Mouse (Mus musculus): Measurements from ENCODE around the gene Arf4. TPM values are rescaled to one million over a fixed set of nuclear protein-coding genes. Genes with fewer than 3 reads are reported as not detected.

Arf4 gene
- polyA plus RNA-seq, 1 experiment from 2014 or later: 553 TPM

DNA sequence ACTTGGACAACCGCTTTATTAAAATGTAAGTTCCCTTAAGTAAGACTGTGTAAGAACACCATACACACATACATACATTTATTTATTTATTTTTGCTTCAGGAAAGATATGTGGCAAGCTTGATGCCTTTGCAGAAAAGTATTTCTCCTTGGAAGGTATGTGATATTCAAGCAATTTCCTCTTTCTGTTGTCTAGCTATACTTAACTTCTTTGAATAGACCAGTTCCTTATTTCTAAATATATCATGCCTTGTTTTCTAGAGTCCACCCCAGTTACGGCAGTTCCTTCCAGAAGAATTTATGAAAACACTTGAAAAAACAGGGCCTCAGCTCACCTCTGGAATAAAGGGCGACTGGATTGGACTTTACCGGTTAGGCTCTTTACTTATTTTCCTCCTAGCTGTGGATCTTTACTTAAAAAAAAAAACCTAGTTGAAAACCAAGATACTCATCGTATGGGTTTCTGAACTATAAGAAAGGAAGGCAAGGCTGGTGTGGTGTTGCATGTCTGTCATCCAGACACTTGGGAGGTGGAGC, 11.2 kb upstream of the Arf4 start:
- Histone ChIP-seq H3K4me1 (ENCODE audit: control insufficient read depth, insufficient read depth, low read length) (no peaks in the 10 kb centered on the region), H3K4me2 (ENCODE audit: low read depth, low read length) (no peak overlapping the region), H3K9me3 (ENCODE audit: control insufficient read depth, low read length) (no peaks in the 10 kb centered on the region), H3K27ac (ENCODE audit: low read depth, low read length) (no peak overlapping the region), H3K36me3 (ENCODE audit: control insufficient read depth, insufficient read depth, low read length) (peaks cover 61% of the 10 kb centered on the region), H3K4me3 (ENCODE audit: low read depth, low read length) (no peak overlapping the region), H3K9ac (replicated peaks; ENCODE audit: low read depth, low read length) (no peak overlapping the region), H3K27me3 (ENCODE audit: control insufficient read depth, insufficient read depth, low read length) (no peaks in the 10 kb centered on the region)
- no peak for ATAC-seq (ENCODE audit: low read depth)
- WGBS: 92% methylated on average over 5 of the region's 5 CpGs

DNA sequence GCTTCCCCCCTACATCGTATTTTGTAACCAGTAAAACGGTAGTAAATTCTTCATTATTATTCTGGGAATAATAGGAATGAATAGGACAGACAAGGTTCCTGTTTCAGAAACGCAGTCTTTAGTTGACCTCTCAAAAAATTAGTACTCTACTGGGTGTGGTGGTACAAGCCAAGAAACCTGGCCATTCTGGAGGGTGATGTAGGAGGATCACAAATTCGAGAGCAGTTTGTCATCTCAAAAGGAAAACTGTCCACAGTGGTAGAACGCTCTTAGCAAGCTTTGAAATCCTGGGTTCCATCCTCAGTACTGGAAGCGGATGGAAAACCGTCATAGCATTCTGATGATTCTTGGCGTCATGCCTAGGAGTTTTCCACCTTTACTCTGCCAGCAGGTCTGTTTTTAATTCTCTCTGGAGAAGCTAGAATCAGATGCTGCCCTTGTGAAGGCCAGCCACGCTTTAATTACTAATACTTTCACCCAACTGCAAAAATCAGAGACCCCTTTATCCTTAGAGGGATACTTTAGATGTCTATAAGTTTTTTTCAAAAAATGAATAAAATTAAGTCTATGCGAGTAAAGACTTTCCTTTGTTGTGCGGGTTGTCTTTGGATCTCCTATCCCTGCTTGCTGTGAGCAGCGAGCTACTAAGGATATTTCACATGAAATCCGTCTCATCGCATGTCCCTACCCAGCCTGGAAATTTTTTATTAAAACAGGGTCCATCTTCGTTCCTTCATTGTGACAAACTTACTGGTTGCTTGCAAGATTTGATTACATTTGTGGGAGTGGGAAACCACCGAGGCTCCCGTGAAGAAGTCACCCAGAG, 636 bp upstream of the Arf4 start:
- peak; percentile 18; the same call in 1 of the 2 replicates for ATAC-seq (ENCODE audit: low read depth)
- Histone ChIP-seq H3K9me3 (ENCODE audit: control insufficient read depth, low read length) (no peaks in the 10 kb centered on the region), H3K27me3 (ENCODE audit: control insufficient read depth, insufficient read depth, low read length) (no peaks in the 10 kb centered on the region), H3K27ac (ENCODE audit: low read depth, low read length) (peak overlapping the region; percentile 91), H3K9ac (replicated peaks; ENCODE audit: low read depth, low read length) (peak overlapping the region; percentile 73), H3K4me1 (ENCODE audit: control insufficient read depth, insufficient read depth, low read length) (peaks cover 27% of the 10 kb centered on the region), H3K36me3 (ENCODE audit: control insufficient read depth, insufficient read depth, low read length) (peaks cover 3% of the 10 kb centered on the region; the same call in 1 of the 2 replicates), H3K4me3 (ENCODE audit: low read depth, low read length) (peak overlapping the region; percentile 83), H3K4me2 (ENCODE audit: low read depth, low read length) (peak overlapping the region; percentile 65)
- WGBS: 27% methylated on average over 17 of the region's 17 CpGs

DNA sequence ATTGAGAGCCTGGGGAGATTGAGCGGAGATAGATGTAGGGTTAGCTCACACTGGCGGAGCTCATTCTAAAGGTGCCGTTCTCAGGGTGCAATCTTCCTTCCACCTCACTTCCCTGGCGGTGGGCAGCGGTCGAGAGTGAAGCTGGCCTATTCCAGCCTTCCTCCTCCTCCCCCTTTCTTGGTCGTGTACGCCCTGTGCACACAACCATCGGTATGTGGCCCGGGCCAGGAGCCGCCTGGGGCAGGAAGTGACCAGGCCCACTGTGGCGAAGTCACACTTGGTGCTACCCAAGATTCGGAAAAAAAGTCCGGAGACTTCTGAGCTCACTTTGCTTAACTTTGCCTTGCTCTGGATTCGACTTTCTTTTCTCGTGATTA, 822 bp downstream of the Arf4 start:
- no peaks in the 10 kb centered on the region for H3K27me3 ChIP-seq (ENCODE audit: control insufficient read depth, insufficient read depth, low read length)
- peak overlapping the region; percentile 73 for H3K9ac ChIP-seq (replicated peaks; ENCODE audit: low read depth, low read length)
- peaks cover 29% of the 10 kb centered on the region for H3K4me1 ChIP-seq (ENCODE audit: control insufficient read depth, insufficient read depth, low read length)
- peak; percentile 22; the same call in 1 of the 2 replicates for ATAC-seq (ENCODE audit: low read depth)
- H3K4me3 ChIP-seq (ENCODE audit: low read depth, low read length): peak overlapping the region; percentile 83
- H3K4me2 ChIP-seq (ENCODE audit: low read depth, low read length): peak overlapping the region; percentile 90
- H3K27ac ChIP-seq (ENCODE audit: low read depth, low read length): peak overlapping the region; percentile 91
- no peaks in the 10 kb centered on the region for H3K36me3 ChIP-seq (ENCODE audit: control insufficient read depth, insufficient read depth, low read length)
- H3K9me3 ChIP-seq (ENCODE audit: control insufficient read depth, low read length): no peaks in the 10 kb centered on the region
- under 1% methylated on average over 16 of the region's 16 CpGs for WGBS

DNA sequence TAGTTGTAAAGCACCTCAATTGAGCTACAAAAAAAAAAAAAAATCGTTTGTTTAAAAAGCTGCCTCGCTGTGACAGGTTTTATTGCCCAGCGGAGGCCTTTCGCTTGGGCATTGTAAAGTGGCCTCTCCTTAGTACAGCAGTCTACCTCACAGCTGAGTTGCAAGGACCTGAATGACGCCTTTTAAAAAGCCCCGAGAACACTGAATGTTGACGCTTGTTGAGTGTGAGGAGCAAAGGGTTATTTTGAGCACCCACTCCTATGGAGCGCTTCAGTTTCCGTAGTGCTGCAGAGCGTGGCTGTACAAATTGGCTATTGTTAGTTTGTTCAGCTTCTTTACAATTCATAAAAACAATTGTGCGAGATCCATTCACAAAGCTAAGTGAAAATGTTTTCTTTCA, 1.4 kb downstream of the Arf4 start:
- Histone ChIP-seq H3K9ac (replicated peaks; ENCODE audit: low read depth, low read length) (peak overlapping the region; percentile 73), H3K4me3 (ENCODE audit: low read depth, low read length) (peak overlapping the region; percentile 83), H3K27me3 (ENCODE audit: control insufficient read depth, insufficient read depth, low read length) (no peaks in the 10 kb centered on the region), H3K4me1 (ENCODE audit: control insufficient read depth, insufficient read depth, low read length) (peaks cover 29% of the 10 kb centered on the region), H3K36me3 (ENCODE audit: control insufficient read depth, insufficient read depth, low read length) (no peaks in the 10 kb centered on the region), H3K27ac (ENCODE audit: low read depth, low read length) (peak overlapping the region; percentile 55; the same call in 1 of the 2 replicates), H3K9me3 (ENCODE audit: control insufficient read depth, low read length) (no peaks in the 10 kb centered on the region), H3K4me2 (ENCODE audit: low read depth, low read length) (peak overlapping the region; percentile 90)
- ATAC-seq (ENCODE audit: low read depth): no peak
- WGBS: under 1% methylated on average over 11 of the region's 11 CpGs

DNA sequence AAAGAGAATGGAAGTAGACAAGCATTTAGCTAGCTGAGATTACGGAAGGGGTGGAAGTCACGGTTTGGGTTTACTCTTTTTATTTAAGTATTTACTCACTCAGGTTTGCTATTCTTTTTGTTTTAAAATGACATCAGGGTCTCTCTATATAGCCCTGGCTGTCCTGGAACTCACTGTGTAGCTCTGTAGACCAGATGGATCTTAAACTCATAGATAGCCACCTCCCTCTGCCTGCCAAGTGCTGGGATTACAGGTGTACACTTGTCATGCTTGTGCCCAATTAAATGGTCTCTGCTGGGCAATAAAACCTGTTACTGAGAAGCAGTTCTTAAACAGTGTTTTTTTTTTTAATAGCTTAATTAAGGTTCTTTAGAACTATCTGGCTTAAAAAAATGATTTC, 2.1 kb downstream of the Arf4 start:
- peak overlapping the region; percentile 83 for H3K4me3 ChIP-seq (ENCODE audit: low read depth, low read length)
- H3K27me3 ChIP-seq (ENCODE audit: control insufficient read depth, insufficient read depth, low read length): no peaks in the 10 kb centered on the region
- H3K9me3 ChIP-seq (ENCODE audit: control insufficient read depth, low read length): no peaks in the 10 kb centered on the region
- 28% methylated on average over 2 of the region's 2 CpGs for WGBS
- no peak for ATAC-seq (ENCODE audit: low read depth)
- no peak overlapping the region for H3K27ac ChIP-seq (ENCODE audit: low read depth, low read length)
- H3K36me3 ChIP-seq (ENCODE audit: control insufficient read depth, insufficient read depth, low read length): no peaks in the 10 kb centered on the region
- peak overlapping the region; percentile 90 for H3K4me2 ChIP-seq (ENCODE audit: low read depth, low read length)
- H3K9ac ChIP-seq (replicated peaks; ENCODE audit: low read depth, low read length): no peak overlapping the region
- peaks cover 29% of the 10 kb centered on the region for H3K4me1 ChIP-seq (ENCODE audit: control insufficient read depth, insufficient read depth, low read length)

GRCm38 (mm10) chr14:26643006-26643624, 5.2 kb downstream of the Arf4 start:
- Histone ChIP-seq H3K4me3 (ENCODE audit: low read depth, low read length) (no peak overlapping the region), H3K27me3 (ENCODE audit: control insufficient read depth, insufficient read depth, low read length) (no peaks in the 10 kb centered on the region), H3K36me3 (ENCODE audit: control insufficient read depth, insufficient read depth, low read length) (peaks cover 6% of the 10 kb centered on the region; the same call in 1 of the 2 replicates), H3K27ac (ENCODE audit: low read depth, low read length) (no peak overlapping the region), H3K4me1 (ENCODE audit: control insufficient read depth, insufficient read depth, low read length) (peaks cover 29% of the 10 kb centered on the region), H3K4me2 (ENCODE audit: low read depth, low read length) (no peak overlapping the region), H3K9ac (replicated peaks; ENCODE audit: low read depth, low read length) (no peak overlapping the region), H3K9me3 (ENCODE audit: control insufficient read depth, low read length) (no peaks in the 10 kb centered on the region)
- WGBS: 70% methylated on average over 3 of the region's 3 CpGs
- ATAC-seq (ENCODE audit: low read depth): no peak

DNA sequence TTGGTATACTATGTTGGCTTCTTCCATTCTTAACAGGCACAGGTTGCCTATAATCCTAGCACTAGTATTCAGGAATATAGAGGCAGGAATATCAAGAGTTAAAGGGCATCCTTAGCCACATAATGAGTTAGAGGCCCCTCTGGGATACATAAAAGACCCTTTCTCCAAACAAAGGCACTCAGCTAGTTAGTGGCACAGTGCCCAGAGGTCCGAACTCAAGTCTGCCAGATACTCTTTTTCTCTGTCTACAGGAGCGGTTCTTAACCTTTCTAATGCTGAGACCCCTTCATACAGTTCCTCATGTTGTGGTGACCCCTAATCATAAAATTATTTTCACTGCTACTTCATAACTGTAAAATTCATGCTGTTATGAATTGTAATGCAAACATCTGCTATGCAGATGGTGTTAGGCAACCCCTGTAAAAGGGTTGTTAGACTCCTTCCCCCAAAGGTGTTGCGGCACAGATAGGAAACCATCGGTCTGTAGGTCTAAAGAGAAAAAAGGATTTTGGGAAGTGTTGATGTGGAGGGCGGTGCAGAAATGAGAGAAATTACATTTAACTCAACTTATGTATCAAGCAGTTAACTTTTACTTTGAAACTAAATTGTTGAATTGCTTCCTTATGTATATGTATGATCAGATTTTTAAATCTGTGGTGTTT, 8.2 kb downstream of the Arf4 start:
- no peaks in the 10 kb centered on the region for H3K27me3 ChIP-seq (ENCODE audit: control insufficient read depth, insufficient read depth, low read length)
- H3K9me3 ChIP-seq (ENCODE audit: control insufficient read depth, low read length): no peaks in the 10 kb centered on the region
- peak; percentile 70; the same call in 1 of the 2 replicates for ATAC-seq (ENCODE audit: low read depth)
- 39% methylated on average over 5 of the region's 5 CpGs for WGBS
- H3K4me3 ChIP-seq (ENCODE audit: low read depth, low read length): no peak overlapping the region
- H3K4me1 ChIP-seq (ENCODE audit: control insufficient read depth, insufficient read depth, low read length): peaks cover 18% of the 10 kb centered on the region
- H3K36me3 ChIP-seq (ENCODE audit: control insufficient read depth, insufficient read depth, low read length): peaks cover 11% of the 10 kb centered on the region; the same call in 1 of the 2 replicates
- no peak overlapping the region for H3K9ac ChIP-seq (replicated peaks; ENCODE audit: low read depth, low read length)
- H3K4me2 ChIP-seq (ENCODE audit: low read depth, low read length): 0 out of 2 replicates have a peak overlapping the region, but pooled peaks have one; percentile 22
- H3K27ac ChIP-seq (ENCODE audit: low read depth, low read length): no peak overlapping the region

DNA sequence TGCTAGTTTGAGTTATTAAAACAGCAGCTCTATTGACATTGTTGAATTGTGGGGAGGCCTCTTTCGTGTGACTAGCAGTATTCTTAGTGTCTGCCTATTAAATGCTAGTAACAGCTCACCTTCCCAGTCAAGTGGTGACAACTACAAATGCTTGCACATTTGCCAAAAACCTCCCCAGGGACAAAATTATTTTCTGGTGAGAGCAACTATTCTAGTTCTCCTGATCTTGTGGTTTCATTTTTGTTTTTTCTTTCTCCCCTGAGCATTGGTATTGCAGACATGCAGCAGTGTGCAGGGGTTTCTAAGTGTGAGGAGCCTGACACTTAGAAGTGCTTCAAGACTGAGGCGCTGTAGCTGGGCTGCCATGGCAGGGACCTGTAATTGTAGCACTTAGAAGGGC, 9.9 kb downstream of the Arf4 start:
- Histone ChIP-seq H3K9me3 (ENCODE audit: control insufficient read depth, low read length) (no peaks in the 10 kb centered on the region), H3K4me3 (ENCODE audit: low read depth, low read length) (no peak overlapping the region), H3K4me2 (ENCODE audit: low read depth, low read length) (no peak overlapping the region), H3K36me3 (ENCODE audit: control insufficient read depth, insufficient read depth, low read length) (peaks cover 12% of the 10 kb centered on the region; the same call in 1 of the 2 replicates), H3K9ac (replicated peaks; ENCODE audit: low read depth, low read length) (no peak overlapping the region), H3K27ac (ENCODE audit: low read depth, low read length) (no peak overlapping the region), H3K4me1 (ENCODE audit: control insufficient read depth, insufficient read depth, low read length) (peaks cover 10% of the 10 kb centered on the region; the same call in 1 of the 2 replicates), H3K27me3 (ENCODE audit: control insufficient read depth, insufficient read depth, low read length) (no peaks in the 10 kb centered on the region)
- 75% methylated on average over 2 of the region's 2 CpGs for WGBS
- ATAC-seq (ENCODE audit: low read depth): no peak

Data from neural tube, embryonic 14.5 days (tissue).